Mouse (Mus musculus) lung, embryonic 16.5 days (tissue): ENCODE data around the gene Rbms1. TPM values are rescaled to one million over a fixed set of nuclear protein-coding genes. Genes with fewer than 3 reads are reported as not detected.

ENCODE experiments used
- ATAC-seq: fragments of 200-750 bp; cut with Nextera tagmentation; 2 replicates; pipeline ENCODE4 v1.8.0; 2017; ENCODE audit warnings: low read depth, mild to moderate bottlenecking, moderate library complexity
- H3K27ac ChIP-seq: fragments of 300-500 bp; sonication (generic); 2 replicates; pipeline ENCODE4 v1.5.1; 2014; ENCODE audit warnings: mild to moderate bottlenecking, control low read depth, low read length
- H3K27me3 ChIP-seq: fragments of 300-500 bp; sonication (generic); 2 replicates; pipeline ENCODE4 v1.6.1; 2014; ENCODE audit warnings: low read depth, low read length, mixed read lengths; ENCODE audit not compliant: control insufficient read depth, insufficient read depth
- H3K36me3 ChIP-seq: fragments of 300-500 bp; sonication (generic); 2 replicates; pipeline ENCODE4 v1.6.1; 2014; ENCODE audit warnings: low read length; ENCODE audit not compliant: control insufficient read depth, insufficient read depth
- H3K4me1 ChIP-seq: fragments of 300-500 bp; sonication (generic); replicated peaks from 2 replicates; pipeline ENCODE4 v1.6.1; 2014; ENCODE audit warnings: low read length, mixed read lengths; ENCODE audit not compliant: control insufficient read depth, insufficient read depth
- H3K4me2 ChIP-seq: fragments of 300-500 bp; sonication (generic); 2 replicates; pipeline ENCODE4 v1.6.1; 2014; ENCODE audit warnings: low read depth, low read length, control low read depth
- H3K4me3 ChIP-seq: fragments of 300-500 bp; sonication (generic); 2 replicates; pipeline ENCODE4 v1.5.1; 2014; ENCODE audit warnings: mild to moderate bottlenecking, low read length, control low read depth
- H3K9ac ChIP-seq: fragments of 300-500 bp; sonication (generic); 2 replicates; pipeline ENCODE4 v1.6.1; 2014; ENCODE audit warnings: low read length, control low read depth
- H3K9me3 ChIP-seq: fragments of 300-500 bp; sonication (generic); 2 replicates; pipeline ENCODE4 v1.6.1; 2016; ENCODE audit warnings: low read length; ENCODE audit not compliant: control insufficient read depth
- WGBS: fragments of 180-500 bp; shearing (Covaris S2); extraction: QIAGEN DNeasy Blood & Tissue Kit; methylation state at CpG from one replicate; pipeline ENCODE4 v1.1.7; 2014; 5-methylcytosine and 5-hydroxymethylcytosine counted together
- polyA plus RNA-seq: library from polyadenylated mRNA; unstranded; fragments of >200 nt; fragmentation: Nextera tagmentation; extraction: Ambion mirVana; gene quantifications from 2 replicates; pipeline ENCODE4 v1.2.1, GENCODE M21; 2015

Gene Rbms1
- polyA plus RNA-seq, 1 experiment from 2014 or later = 129 TPM

GRCm38 (mm10) chr2:60814788-60815187 is 148.2 kb downstream of the Rbms1 start:
- no peaks in the 10 kb centered on the region for H3K9me3 ChIP-seq
- H3K36me3 ChIP-seq = no peaks in the 10 kb centered on the region; the same call in 1 of the 2 replicates
- H3K4me3 ChIP-seq = no peak overlapping the region
- WGBS = 34% methylated on average over 6 of the region's 6 CpGs
- peak overlapping the region; percentile 61 for H3K27ac ChIP-seq
- no peaks in the 10 kb centered on the region for H3K27me3 ChIP-seq
- H3K9ac ChIP-seq = no peak overlapping the region
- 0 out of 2 replicates have a peak overlapping the region, but pooled peaks have one; percentile 12 for H3K4me2 ChIP-seq
- ATAC-seq = peak; percentile 76
- peaks cover 44% of the 10 kb centered on the region for H3K4me1 ChIP-seq

GRCm38 (mm10) chr2:60812949-60813348 is 150.0 kb downstream of the Rbms1 start:
- WGBS = 69% methylated on average over 12 of the region's 12 CpGs
- peaks cover 51% of the 10 kb centered on the region for H3K4me1 ChIP-seq

DNA sequence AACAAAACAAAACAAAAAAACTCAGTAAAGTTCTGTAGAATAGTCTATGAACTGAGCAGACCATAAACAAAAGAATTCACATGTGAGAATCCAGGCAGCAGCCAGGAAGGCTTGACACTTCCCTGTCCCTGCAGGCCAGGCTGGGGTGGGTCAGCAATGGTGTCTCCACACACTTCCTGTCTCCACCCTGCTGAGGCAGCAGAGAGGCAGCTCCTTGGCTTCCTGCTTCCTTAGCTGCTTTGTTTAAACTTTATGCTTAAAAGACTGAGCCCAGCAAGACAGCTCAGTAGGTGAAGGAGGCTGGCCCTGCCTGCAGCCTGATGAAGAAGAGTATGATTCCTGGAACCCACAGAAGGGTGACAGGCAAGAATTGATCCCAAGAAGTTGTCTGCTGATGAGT is 152.4 kb downstream of the Rbms1 start:
- H3K4me2 ChIP-seq = no peak overlapping the region
- H3K9ac ChIP-seq = no peak overlapping the region
- no peak overlapping the region for H3K4me3 ChIP-seq
- peak; percentile 79 for ATAC-seq
- H3K36me3 ChIP-seq = no peaks in the 10 kb centered on the region; the same call in none of the 2 replicates
- H3K4me1 ChIP-seq = peaks cover 60% of the 10 kb centered on the region
- no peaks in the 10 kb centered on the region for H3K9me3 ChIP-seq
- H3K27me3 ChIP-seq = no peaks in the 10 kb centered on the region
- peak overlapping the region; percentile 74 for H3K27ac ChIP-seq

More at GRCm38 (mm10) chr2:60812949-60813348, 150.0 kb downstream of the Rbms1 start:
- Histone ChIP-seq H3K27me3 (no peaks in the 10 kb centered on the region), H3K4me2 (no peak overlapping the region), H3K36me3 (no peaks in the 10 kb centered on the region; the same call in none of the 2 replicates), H3K9me3 (no peaks in the 10 kb centered on the region), H3K27ac (peak overlapping the region; percentile 28), H3K9ac (no peak overlapping the region), H3K4me3 (no peak overlapping the region)
- no peak for ATAC-seq

DNA sequence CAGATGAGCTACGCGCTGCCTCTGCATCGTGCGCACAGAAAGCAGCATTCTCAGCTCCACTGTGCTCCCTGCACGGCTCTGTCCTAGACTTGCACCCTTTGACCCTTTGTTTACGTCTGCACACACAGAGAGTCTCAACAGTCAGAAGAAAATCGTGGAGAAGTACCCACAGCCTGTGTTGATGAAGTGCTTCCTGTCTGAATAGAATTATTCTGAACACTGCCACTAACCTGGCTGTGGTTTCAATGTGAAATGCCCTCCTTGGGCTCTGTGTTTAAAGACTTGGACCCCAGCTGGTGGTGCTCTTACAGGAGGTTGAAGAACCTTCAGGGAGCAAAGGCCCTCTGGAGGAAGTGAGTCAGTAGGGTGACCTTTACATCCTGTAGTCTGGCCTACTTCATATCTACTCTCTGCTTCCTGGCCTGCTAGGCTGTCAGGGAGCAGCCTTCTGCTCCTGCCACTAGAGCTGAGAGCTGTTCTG is 153.5 kb downstream of the Rbms1 start:
- ATAC-seq = peak; percentile 45; the same call in 1 of the 2 replicates
- Histone ChIP-seq H3K36me3 (no peaks in the 10 kb centered on the region; the same call in none of the 2 replicates), H3K27me3 (no peaks in the 10 kb centered on the region), H3K27ac (peak overlapping the region; percentile 71), H3K4me1 (peaks cover 64% of the 10 kb centered on the region), H3K4me2 (no peak overlapping the region), H3K9ac (no peak overlapping the region), H3K9me3 (no peaks in the 10 kb centered on the region), H3K4me3 (no peak overlapping the region)
- 43% methylated on average over 7 of the region's 7 CpGs for whole genome bisulfite sequencing

GRCm38 (mm10) chr2:60808822-60809221 is 154.2 kb downstream of the Rbms1 start:
- Histone ChIP-seq H3K4me3 (no peak overlapping the region), H3K4me1 (peaks cover 58% of the 10 kb centered on the region)

GRCm38 (mm10) chr2:60807341-60808195 is 155.4 kb downstream of the Rbms1 start:
- peak; percentile 16; the same call in 1 of the 2 replicates for ATAC-seq
- Histone ChIP-seq H3K27me3 (no peaks in the 10 kb centered on the region), H3K9ac (no peak overlapping the region), H3K27ac (peak overlapping the region; percentile 44), H3K36me3 (no peaks in the 10 kb centered on the region; the same call in none of the 2 replicates), H3K4me3 (no peak overlapping the region), H3K4me2 (no peak overlapping the region), H3K9me3 (no peaks in the 10 kb centered on the region), H3K4me1 (peaks cover 57% of the 10 kb centered on the region)
- 36% methylated on average over 11 of the region's 11 CpGs for WGBS

More at GRCm38 (mm10) chr2:60808822-60809221, 154.2 kb downstream of the Rbms1 start:
- no peak overlapping the region for H3K9ac ChIP-seq
- no peak overlapping the region for H3K4me2 ChIP-seq
- peak overlapping the region; percentile 71; the same call in 1 of the 2 replicates for H3K27ac ChIP-seq
- no peaks in the 10 kb centered on the region for H3K9me3 ChIP-seq
- no peak for ATAC-seq
- 90% methylated on average over 6 of the region's 6 CpGs for WGBS
- no peaks in the 10 kb centered on the region; the same call in none of the 2 replicates for H3K36me3 ChIP-seq
- no peaks in the 10 kb centered on the region for H3K27me3 ChIP-seq

- Histone ChIP-seq H3K9me3 (no peaks in the 10 kb centered on the region), H3K4me3 (no peak overlapping the region), H3K4me2 (no peak overlapping the region), H3K36me3 (no peaks in the 10 kb centered on the region; the same call in none of the 2 replicates), H3K4me1 (peaks cover 57% of the 10 kb centered on the region), H3K27ac (no peak overlapping the region), H3K9ac (no peak overlapping the region), H3K27me3 (no peaks in the 10 kb centered on the region)
- 64% methylated on average over 7 of the region's 7 CpGs for WGBS
- no peak for ATAC-seq
Observed at GRCm38 (mm10) chr2:60804763-60805162, 158.2 kb downstream of the Rbms1 start.

DNA sequence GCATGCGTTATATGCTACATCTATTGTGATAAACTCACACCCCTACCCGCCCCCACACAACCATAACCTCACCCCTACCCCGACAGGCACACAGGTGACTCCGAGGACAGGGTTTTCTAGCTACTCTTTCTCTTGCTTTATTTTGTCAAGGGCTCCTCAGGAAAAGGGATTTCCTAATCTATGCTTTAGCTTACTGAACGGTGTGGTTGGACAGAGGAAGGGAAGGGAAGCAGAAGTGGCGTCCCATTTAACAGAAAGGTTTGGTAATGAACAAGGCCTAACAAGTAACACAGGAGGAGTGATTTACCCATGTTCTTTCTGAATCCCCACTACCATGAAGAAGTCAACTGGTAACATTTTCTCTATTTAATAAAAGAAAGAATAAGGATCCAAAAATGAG is 159.6 kb downstream of the Rbms1 start:
- H3K4me1 ChIP-seq = peaks cover 50% of the 10 kb centered on the region
- H3K36me3 ChIP-seq = no peaks in the 10 kb centered on the region
- no peak overlapping the region for H3K4me2 ChIP-seq
- no peaks in the 10 kb centered on the region for H3K27me3 ChIP-seq
- no peak overlapping the region for H3K9ac ChIP-seq
- no peak overlapping the region for H3K4me3 ChIP-seq
- H3K9me3 ChIP-seq = no peaks in the 10 kb centered on the region
- 86% methylated on average over 6 of the region's 6 CpGs for WGBS
- H3K27ac ChIP-seq = no peak overlapping the region
- ATAC-seq = no peak

DNA sequence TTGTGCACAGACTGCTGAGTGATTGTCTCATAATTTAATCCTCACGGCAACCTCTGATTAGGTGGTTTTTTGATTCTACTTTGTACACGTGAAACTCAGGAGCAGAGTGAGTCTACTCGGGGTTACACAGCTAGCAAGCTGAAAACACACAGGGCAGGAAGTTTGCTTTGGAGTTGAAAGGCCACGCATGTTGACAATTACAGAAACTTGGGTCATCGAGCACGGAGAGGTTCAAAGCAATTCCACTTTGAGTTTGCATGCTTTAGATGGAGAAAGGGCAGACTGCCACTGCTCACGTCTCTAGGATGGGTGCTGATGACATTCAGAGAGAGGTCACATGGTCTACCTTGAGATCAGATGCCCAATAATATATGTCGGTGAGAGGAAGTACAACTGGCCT is 160.2 kb downstream of the Rbms1 start:
- Histone ChIP-seq H3K4me2 (no peak overlapping the region), H3K36me3 (no peaks in the 10 kb centered on the region), H3K9ac (no peak overlapping the region), H3K27ac (no peak overlapping the region), H3K4me3 (no peak overlapping the region), H3K9me3 (no peaks in the 10 kb centered on the region), H3K4me1 (peaks cover 45% of the 10 kb centered on the region), H3K27me3 (no peaks in the 10 kb centered on the region)
- ATAC-seq = no peak
- WGBS = 37% methylated on average over 8 of the region's 8 CpGs
